Mouse (Mus musculus) heart, postnatal 14 days (tissue): ENCODE data around the gene Spic. TPM values are rescaled to one million over a fixed set of nuclear protein-coding genes. Genes with fewer than 3 reads are reported as not detected.
A peak's percentile ranks its signal among the peaks of the same experiment; 100 is the strongest.

Experiments
- DNase-seq, 2 experiments: peaks; one replicate each; pipeline ENCODE4 v3.0.0; 2021 to 2022
- intact Hi-C: fragments of 180-260 bp; cut with DNase I; formaldehyde crosslinking; loops from one replicate; pipeline ENCODE4 v1.15.1; 2025
- long read RNA-seq, 2 experiments: library from polyadenylated mRNA; stranded (forward); transcript quantifications; one replicate each; pipeline ENCODE4 v2.0.0; 2021
- total RNA-seq, 2 experiments: library from RNA; stranded (reverse); gene quantifications; 2 replicates each; pipeline ENCODE4 v1.2.3; 2021

Spic gene
- under 1 TPM in 1 of 2 experiments, not detected in 1; 0.27 TPM for total RNA-seq
- long read RNA-seq, experiment 1: 0 reads
- long read RNA-seq, experiment 2: 0 reads

GRCm38 (mm10) chr10:88684925-88685324, at the start of gene Spic:
Spic (minus strand) TSS chr10:88685015.
- DNase-seq: no peak
- intact Hi-C loops: no loop called here

- no peak for DNase-seq
- intact Hi-C loops: no loop called here
These were observed 47.5 kb upstream of the Spic start for GRCm38 (mm10) chr10:88732309-88732622.

GRCm38 (mm10) chr10:88731496-88732308, 46.9 kb upstream of the Spic start:
- intact Hi-C loops: no loop called here

GRCm38 (mm10) chr10:88730571-88731495, 46.0 kb upstream of the Spic start, which contains the start of gene Arl1:
Arl1 (plus strand) TSS chr10:88730858.
- intact Hi-C loops: no loop called here
- peak; percentile 95 to 96 for DNase-seq

More at GRCm38 (mm10) chr10:88731496-88732308, 46.9 kb upstream of the Spic start:
- DNase-seq: no peak

- DNase-seq: no peak
- intact Hi-C loops: loop anchor here (5.0 kb wide), 1 partner anchor 351 kb away; the partner anchor contains the start of genes Dram1 and Gnptab
These were observed 43.4 kb upstream of the Spic start for GRCm38 (mm10) chr10:88728166-88728565.

- DNase-seq: peak; percentile 27 to 50
- intact Hi-C loops: loop anchor here (5.0 kb wide), 1 partner anchor 350 kb away; the partner anchor contains the start of genes Dram1 and Gnptab
These were observed 42.3 kb upstream of the Spic start for GRCm38 (mm10) chr10:88727128-88727527.

GRCm38 (mm10) chr10:88725343-88725742, 40.5 kb upstream of the Spic start:
- peak in 1 of 2 experiments; percentile 33 for DNase-seq
- intact Hi-C loops: loop anchor here (5.0 kb wide), 1 partner anchor 348 kb away; the partner anchor contains the start of genes Dram1 and Gnptab

GRCm38 (mm10) chr10:88719618-88720017, 34.8 kb upstream of the Spic start:
- no peak for DNase-seq
- intact Hi-C loops: no loop called here

- DNase-seq: no peak
- intact Hi-C loops: no loop called here
These were observed 32.9 kb upstream of the Spic start for GRCm38 (mm10) chr10:88717756-88718025.

GRCm38 (mm10) chr10:88716986-88717755, 32.4 kb upstream of the Spic start:
- intact Hi-C loops: no loop called here
- DNase-seq: no peak

GRCm38 (mm10) chr10:88715621-88716020, 30.8 kb upstream of the Spic start:
- intact Hi-C loops: no loop called here
- DNase-seq: no peak

- intact Hi-C loops: no loop called here
- DNase-seq: no peak
These were observed 29.9 kb upstream of the Spic start for GRCm38 (mm10) chr10:88714744-88715143.

GRCm38 (mm10) chr10:88712359-88712758, 27.5 kb upstream of the Spic start:
- no peak for DNase-seq
- intact Hi-C loops: no loop called here

GRCm38 (mm10) chr10:88708671-88709523, 24.1 kb upstream of the Spic start:
- DNase-seq: no peak
- intact Hi-C loops: no loop called here

GRCm38 (mm10) chr10:88700938-88701337, 16.1 kb upstream of the Spic start:
- no peak for DNase-seq
- intact Hi-C loops: no loop called here

- DNase-seq: no peak
- intact Hi-C loops: no loop called here
These were observed 1.8 kb downstream of the Spic start for GRCm38 (mm10) chr10:88682904-88683563.

- intact Hi-C loops: no loop called here
- DNase-seq: no peak
These were observed 12.0 kb downstream of the Spic start for GRCm38 (mm10) chr10:88672825-88673224.

- DNase-seq: no peak
- intact Hi-C loops: no loop called here
These were observed 12.7 kb downstream of the Spic start for GRCm38 (mm10) chr10:88672123-88672522.

- intact Hi-C loops: loop anchor here (2.0 to 10.0 kb wide), 2 partner anchors 225 to 291 kb away; partner anchors contain the start of genes Dram1 and Gnptab
These were observed 15.1 kb downstream of the Spic start for GRCm38 (mm10) chr10:88669719-88670118.

More at GRCm38 (mm10) chr10:88669719-88670118, 15.1 kb downstream of the Spic start:
- peak; percentile 17 to 26 for DNase-seq
